Mouse (Mus musculus) WW6 (cell line): ENCODE results near the gene Cd300lf.

Experiments used
- DNase-seq: peaks from one replicate; pipeline ENCODE4 v3.0.0-alpha.2; 2013; ENCODE audit warnings: low read depth, low spot score

The Cd300lf gene

DNA sequence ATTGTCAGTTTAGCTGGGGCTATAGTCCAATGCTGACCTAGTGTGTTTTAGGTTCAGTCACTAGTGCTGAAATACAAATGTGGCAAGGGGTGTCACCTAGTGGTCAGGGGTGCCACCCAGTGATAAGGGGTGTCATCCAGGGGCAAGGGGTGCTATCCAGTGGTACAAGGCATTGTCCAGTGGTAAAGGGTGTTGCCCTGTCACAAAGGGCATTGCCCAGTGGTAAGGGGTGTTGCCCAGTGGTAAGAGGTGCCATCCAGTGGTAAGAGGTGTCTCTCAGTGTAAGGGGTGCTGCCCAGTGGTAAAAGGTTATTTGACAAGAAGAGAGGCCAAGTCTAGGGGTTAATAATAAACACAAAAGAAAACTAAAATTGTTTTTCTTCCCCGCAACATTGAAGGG lies 56.4 kb downstream of the Cd300lf start:
- no peak for DNase-seq

DNA sequence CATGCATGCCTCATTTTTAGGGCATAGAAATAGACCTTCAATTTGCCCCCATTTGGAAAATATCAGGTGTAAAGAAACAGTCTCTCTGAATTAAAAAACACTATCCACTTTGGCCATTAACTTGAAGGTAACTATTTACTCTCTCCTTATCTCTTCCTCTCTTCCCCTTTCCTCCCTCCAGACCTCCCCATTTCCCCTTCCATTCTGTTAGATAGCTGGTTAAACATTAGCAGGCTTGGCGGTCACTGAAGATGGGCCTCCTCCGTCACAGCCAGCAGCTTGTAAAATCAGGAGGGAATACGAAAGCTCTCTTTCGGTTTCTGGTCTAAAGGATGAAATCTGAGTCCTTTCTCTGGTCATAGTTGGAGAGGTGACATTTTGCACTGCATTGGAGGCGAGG lies 57.9 kb downstream of the Cd300lf start:
- DNase-seq: no peak

DNA sequence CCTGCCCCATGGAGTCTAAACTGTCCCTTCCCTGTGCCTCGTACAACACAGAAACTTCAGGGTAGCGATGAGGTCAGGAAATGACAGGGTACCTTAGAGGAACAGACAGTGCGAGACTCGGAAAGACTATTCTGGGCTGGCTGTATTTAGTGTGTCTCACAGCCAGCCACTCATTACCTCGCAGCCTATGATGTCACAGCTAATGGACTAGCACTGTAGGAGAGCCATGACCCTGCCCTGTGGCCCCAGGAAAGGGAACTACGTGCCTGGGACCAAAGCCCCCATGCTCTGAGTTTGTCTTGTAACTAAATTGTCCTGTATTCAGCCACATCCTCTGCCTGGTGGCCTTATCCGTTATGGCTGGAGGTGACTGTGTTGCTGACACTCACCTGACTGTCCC lies 58.4 kb downstream of the Cd300lf start:
- no peak for DNase-seq

DNA sequence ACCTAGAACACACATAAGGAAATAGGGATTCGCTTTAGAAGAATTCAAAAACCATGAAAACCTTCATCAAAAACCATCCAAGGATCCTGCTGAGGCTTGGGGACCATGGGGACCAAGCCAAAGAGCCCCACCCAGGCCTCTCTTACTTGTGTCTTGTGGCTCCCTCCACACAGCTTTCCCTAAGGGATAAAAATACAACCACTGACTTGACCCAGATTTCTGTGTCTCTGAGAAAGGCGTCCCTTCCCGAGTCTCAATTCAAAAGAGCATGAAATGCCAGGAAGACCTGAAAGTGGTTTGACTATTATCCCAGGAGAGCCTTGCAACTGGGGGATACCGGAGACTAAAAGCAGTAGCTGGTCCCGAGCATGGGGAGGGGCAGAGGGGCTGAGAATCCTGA lies 60.8 kb downstream of the Cd300lf start:
- no peak for DNase-seq

DNA sequence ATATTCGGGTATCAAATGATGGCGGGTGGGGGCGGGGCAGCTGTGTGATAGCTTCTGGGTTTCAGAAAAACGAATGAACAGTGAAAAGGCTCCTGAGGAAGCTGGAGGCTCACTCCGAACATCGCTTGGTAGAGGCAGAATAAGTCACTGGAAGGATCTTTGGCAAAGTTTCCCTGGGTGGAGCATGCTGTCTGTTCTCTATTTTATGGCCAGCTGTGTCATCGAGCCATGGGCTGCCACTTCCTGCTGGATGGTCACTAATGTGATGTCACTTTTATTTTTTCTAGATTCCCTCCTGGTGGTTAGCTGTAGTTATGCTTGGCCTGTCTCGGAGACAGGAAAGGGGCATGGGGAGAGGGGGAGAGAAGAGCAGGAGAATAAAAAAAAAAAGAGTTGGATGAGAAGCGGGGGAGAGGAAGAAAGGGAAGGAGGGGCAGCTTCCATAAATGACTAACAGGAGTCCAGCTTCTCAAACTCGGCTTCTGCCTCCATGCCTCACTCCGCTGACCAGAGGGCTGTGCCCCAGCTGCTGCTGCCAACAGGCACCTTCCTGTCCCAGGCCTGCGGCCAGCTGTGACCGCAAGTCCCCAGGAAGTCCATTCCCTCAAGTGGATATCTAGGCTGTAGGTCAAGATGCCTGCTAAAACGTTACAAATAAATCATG lies 62.0 kb downstream of the Cd300lf start:
- DNase-seq: no peak

DNA sequence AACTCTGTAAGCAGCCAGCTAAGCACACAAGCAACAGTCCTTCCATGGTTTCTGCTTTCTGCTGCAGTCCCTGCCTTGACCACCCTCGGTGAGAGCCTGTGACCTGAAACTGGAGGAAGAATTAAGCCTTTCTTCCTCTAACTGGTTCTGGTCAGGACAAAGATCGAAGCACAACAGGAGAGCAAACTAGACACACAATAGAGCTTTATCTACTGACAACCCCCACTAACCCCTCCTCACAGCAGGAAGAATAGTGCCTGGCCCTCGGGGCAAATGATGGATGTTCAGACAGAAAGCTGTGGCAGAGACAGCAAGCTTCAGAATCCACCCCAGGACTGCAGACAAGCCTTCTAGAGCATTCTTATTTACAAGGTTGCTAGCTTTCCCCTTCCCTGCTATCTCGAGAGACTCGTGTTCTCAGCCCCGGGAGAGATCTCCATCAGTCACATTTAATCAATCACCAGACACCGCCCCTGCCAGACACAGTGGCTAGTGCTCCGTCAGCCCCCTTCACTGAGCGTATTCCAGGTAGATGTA lies 62.7 kb downstream of the Cd300lf start:
- DNase-seq: peak; percentile 49

DNA sequence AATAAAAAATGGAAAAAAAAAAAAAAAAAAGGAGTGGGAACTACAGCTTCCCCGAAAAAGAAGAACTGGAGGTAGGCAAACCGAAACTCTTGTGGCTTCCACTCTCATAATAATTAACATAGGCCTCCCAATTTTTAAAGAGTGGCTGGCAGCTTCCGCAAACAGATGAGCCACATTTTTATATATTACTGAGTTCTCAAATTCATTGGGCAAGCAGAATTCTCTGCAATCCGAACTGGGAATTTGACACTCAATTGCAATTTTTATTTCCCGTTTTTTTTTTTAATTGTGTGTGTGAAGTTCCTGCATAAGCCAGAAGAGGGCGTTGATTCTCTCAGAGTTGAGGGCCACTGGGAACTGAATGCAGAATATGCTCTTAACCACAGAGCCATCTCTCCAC lies 67.0 kb downstream of the Cd300lf start:
- no peak for DNase-seq
